8 mouse cellular contexts compared by ENCODE assay signal in genomic region chr2:103970791-103971649, GRCm38 (mm10). TPM values are rescaled to one million over a fixed set of nuclear protein-coding genes. Genes with fewer than 3 reads are reported as not detected.
DNase-seq lines count a peak whose midpoint lies in the region; ATAC-seq and TF ChIP-seq lines count a peak whose summit lies in the region.

No protein-coding gene starts in this region.

- 2% methylated on average over 32 of the region's 32 CpGs for WGBS in heart, embryonic 12.5 days
- WGBS in limb, embryonic 12.5 days, result 1% methylated on average over 32 of the region's 32 CpGs
- WGBS in neural tube, embryonic 11.5 days, result 2% methylated on average over 32 of the region's 32 CpGs

- peak; percentile 22 for ATAC-seq in heart, embryonic 12.5 days (ENCODE audit: insufficient number of reproducible peaks, low FRiP score)
- no peak for ATAC-seq in limb, embryonic 12.5 days (ENCODE audit: insufficient number of reproducible peaks, insufficient read depth, low FRiP score, low TSS enrichment, low read depth)
- ATAC-seq in neural tube, embryonic 11.5 days (ENCODE audit: insufficient read depth, low FRiP score, low TSS enrichment), result no peak

- TF ChIP-seq POLR2A in brain, embryonic 14.5 days (IDR thresholded peaks at IDR 0.05; ENCODE audit: borderline replicate concordance, extremely low read depth, insufficient read depth, insufficient read length, poor library complexity, severe bottlenecking), result no peak

- H3K4me3 ChIP-seq in heart, embryonic 12.5 days, result peak overlapping the region; percentile 95
- peak overlapping the region; percentile 76 for H3K4me3 ChIP-seq in limb, embryonic 12.5 days (replicated peaks)
- peak overlapping the region; percentile 66 for H3K4me3 ChIP-seq in neural tube, embryonic 11.5 days (ENCODE audit: low read depth, low read length)

- H3K9me3 ChIP-seq in heart, embryonic 12.5 days (replicated peaks), result no peaks in the 10 kb centered on the region
- H3K9me3 ChIP-seq in limb, embryonic 12.5 days, result no peaks in the 10 kb centered on the region
- H3K9me3 ChIP-seq in neural tube, embryonic 11.5 days (ENCODE audit: control insufficient read depth, low read length), result no peaks in the 10 kb centered on the region

- H3K36me3 ChIP-seq in heart, embryonic 12.5 days, result peaks cover 7% of the 10 kb centered on the region; the same call in 1 of the 2 replicates
- no peaks in the 10 kb centered on the region for H3K36me3 ChIP-seq in limb, embryonic 12.5 days
- no peaks in the 10 kb centered on the region for H3K36me3 ChIP-seq in neural tube, embryonic 11.5 days (ENCODE audit: control insufficient read depth, insufficient read depth, low read length)

- 0 out of 2 replicates have a peak overlapping the region, but pooled peaks have one; percentile 75 for H3K27ac ChIP-seq in heart, embryonic 12.5 days (ENCODE audit: poor library complexity, severe bottlenecking)
- peak overlapping the region; percentile 76; the same call in 1 of the 2 replicates for H3K27ac ChIP-seq in limb, embryonic 12.5 days
- peak overlapping the region; percentile 72; the same call in 1 of the 2 replicates for H3K27ac ChIP-seq in neural tube, embryonic 11.5 days (ENCODE audit: low read depth, low read length)

- H3K4me1 ChIP-seq in heart, embryonic 12.5 days (replicated peaks), result 0 out of 2 replicates have a peak, but pooled peaks cover 6% of the 10 kb centered on the region
- H3K4me1 ChIP-seq in limb, embryonic 12.5 days (replicated peaks), result peaks cover 23% of the 10 kb centered on the region
- 0 out of 2 replicates have a peak, but pooled peaks cover 3% of the 10 kb centered on the region for H3K4me1 ChIP-seq in neural tube, embryonic 11.5 days (ENCODE audit: control insufficient read depth, insufficient read depth, low read length)

- peak overlapping the region; percentile 85 for H3K9ac ChIP-seq in heart, embryonic 12.5 days
- peak overlapping the region; percentile 72 for H3K9ac ChIP-seq in limb, embryonic 12.5 days (replicated peaks)
- peak overlapping the region; percentile 80 for H3K9ac ChIP-seq in neural tube, embryonic 11.5 days (ENCODE audit: low read length)

- peak overlapping the region; percentile 97 for H3K4me2 ChIP-seq in heart, embryonic 12.5 days
- H3K4me2 ChIP-seq in limb, embryonic 12.5 days, result peak overlapping the region; percentile 97
- peak overlapping the region; percentile 96 for H3K4me2 ChIP-seq in neural tube, embryonic 11.5 days (ENCODE audit: low read depth)

- TF ChIP-seq CTCF in brain, embryonic 14.5 days (IDR thresholded peaks at IDR 0.05; ENCODE audit: borderline replicate concordance, extremely low read depth, insufficient read depth, insufficient read length), result no peak

- peaks cover 31% of the 10 kb centered on the region for H3K27me3 ChIP-seq in heart, embryonic 12.5 days (replicated peaks)
- H3K27me3 ChIP-seq in limb, embryonic 12.5 days, result peaks cover 61% of the 10 kb centered on the region
- H3K27me3 ChIP-seq in neural tube, embryonic 11.5 days (ENCODE audit: control insufficient read depth, insufficient read depth, low read length), result peaks cover 23% of the 10 kb centered on the region

- peak; percentile 13 for DNase-seq in adrenal gland, postnatal 14 days
- no peak for DNase-seq in adrenal gland, postnatal 10 days
- DNase-seq in brain, embryonic 14.5 days (ENCODE audit: low read depth), result peak; percentile 46
- DNase-seq in neural tube, embryonic 11.5 days (ENCODE audit: low spot score), result no peak
- DNase-seq in cerebellum, postnatal 14 days, result no peak
- no peak for DNase-seq in retina, embryonic 14.5 days (ENCODE audit: low spot score)

RNA-seq across cellular contexts. Expression of gene Lmo2, which starts 13.2 kb away (rescaled TPM):
- total RNA-seq in adrenal gland, postnatal 14 days (2021), result 28.5 and 30.2 TPM in 2 replicates
- total RNA-seq in adrenal gland, postnatal 10 days (2021), result 10 to 100 TPM; 26.9 to 37.3 TPM
- 35.6 and 38.3 TPM in 2 replicates for polyA plus RNA-seq in brain, embryonic 14.5 days (2012; rRNA removed)
- 22.3 and 24.9 TPM in 2 replicates for polyA plus RNA-seq in heart, embryonic 12.5 days (2016; fragmentation: Nextera tagmentation; extraction: Ambion mirVana)
- 20.0 and 22.6 TPM in 2 replicates for polyA plus RNA-seq in limb, embryonic 12.5 days (2016; fragmentation: Nextera tagmentation; extraction: Ambion mirVana)
- polyA plus RNA-seq in neural tube, embryonic 11.5 days (2014; fragmentation: Nextera tagmentation; extraction: Ambion mirVana), result 27.7 and 30.7 TPM in 2 replicates

RNA-seq across cellular contexts. Expression of gene Fbxo3, which starts 56.5 kb away (rescaled TPM):
- 76.7 and 79.6 TPM in 2 replicates for total RNA-seq in adrenal gland, postnatal 14 days (2021)
- 10 to 100 TPM; 74.6 to 85.7 TPM for total RNA-seq in adrenal gland, postnatal 10 days (2021)
- polyA plus RNA-seq in brain, embryonic 14.5 days (2012; rRNA removed), result 45.4 and 48.2 TPM in 2 replicates
- polyA plus RNA-seq in heart, embryonic 12.5 days (2016; fragmentation: Nextera tagmentation; extraction: Ambion mirVana), result 46.5 and 46.7 TPM in 2 replicates
- 54.7 and 55.0 TPM in 2 replicates for polyA plus RNA-seq in limb, embryonic 12.5 days (2016; fragmentation: Nextera tagmentation; extraction: Ambion mirVana)
- 56.0 and 57.7 TPM in 2 replicates for polyA plus RNA-seq in neural tube, embryonic 11.5 days (2014; fragmentation: Nextera tagmentation; extraction: Ambion mirVana)

RNA-seq across cellular contexts. Expression of gene 4931422A03Rik, which starts 57.1 kb away (rescaled TPM):
- total RNA-seq in adrenal gland, postnatal 14 days (2021), result not detected in 2 replicates
- not detected for total RNA-seq in adrenal gland, postnatal 10 days (2021)
- polyA plus RNA-seq in brain, embryonic 14.5 days (2012; rRNA removed), result 0.08 TPM in 1 of 2 replicates, not detected in the other
- polyA plus RNA-seq in heart, embryonic 12.5 days (2016; fragmentation: Nextera tagmentation; extraction: Ambion mirVana), result 1.9 and 2.0 TPM in 2 replicates
- polyA plus RNA-seq in limb, embryonic 12.5 days (2016; fragmentation: Nextera tagmentation; extraction: Ambion mirVana), result 2.6 and 3.4 TPM in 2 replicates
- polyA plus RNA-seq in neural tube, embryonic 11.5 days (2014; fragmentation: Nextera tagmentation; extraction: Ambion mirVana), result 1.0 and 1.1 TPM in 2 replicates

Comparison
In these comparisons a context has a peak if more than half of its experiments do, and no peak if none do; other contexts are left out.
1. DNase-seq: peak in adrenal gland, postnatal 14 days (single experiment) and brain, embryonic 14.5 days (single experiment); none in adrenal gland, postnatal 10 days (single experiment), neural tube, embryonic 11.5 days (single experiment), cerebellum, postnatal 14 days (0 of 2) and retina, embryonic 14.5 days (single experiment).
2. Peak in every context shown above with its lines, with median percentiles within 50 percentile points of each other: H3K27ac ChIP-seq, H3K4me2 ChIP-seq, H3K4me3 ChIP-seq and H3K9ac ChIP-seq.